Mouse (Mus musculus) kidney, embryonic 16.5 days (tissue): Measurements from ENCODE around the gene Plcb2. TPM values are rescaled to one million over a fixed set of nuclear protein-coding genes. Genes with fewer than 3 reads are reported as not detected.

Source experiments
- ATAC-seq: fragments of 200-750 bp; cut with Nextera tagmentation; 2 replicates; pipeline ENCODE4 v1.8.0; 2017; ENCODE audit warnings: moderate TSS enrichment; ENCODE audit not compliant: low FRiP score, low TSS enrichment
- H3K27ac ChIP-seq: fragments of 300-500 bp; sonication (generic); 2 replicates; pipeline ENCODE4 v1.5.1; 2014; ENCODE audit warnings: low read length
- H3K27me3 ChIP-seq: fragments of 300-500 bp; sonication (generic); 2 replicates; pipeline ENCODE4 v1.6.1; 2014; ENCODE audit warnings: low read length, control low read depth, mixed read lengths; ENCODE audit not compliant: insufficient read depth
- H3K36me3 ChIP-seq: fragments of 300-500 bp; sonication (generic); 2 replicates; pipeline ENCODE4 v1.6.1; 2014; ENCODE audit warnings: low read length, control low read depth, mixed read lengths; ENCODE audit not compliant: insufficient read depth
- H3K4me1 ChIP-seq: fragments of 300-500 bp; sonication (generic); 2 replicates; pipeline ENCODE4 v1.6.1; 2014; ENCODE audit warnings: low read length, control low read depth, mixed read lengths; ENCODE audit not compliant: insufficient read depth
- H3K4me2 ChIP-seq: fragments of 300-500 bp; sonication (generic); replicated peaks from 2 replicates; pipeline ENCODE4 v1.6.1; 2014; ENCODE audit warnings: low read depth, low read length
- H3K4me3 ChIP-seq: fragments of 300-500 bp; sonication (generic); 2 replicates; pipeline ENCODE4 v1.5.1; 2014; ENCODE audit warnings: mild to moderate bottlenecking, low read length
- H3K9ac ChIP-seq: fragments of 300-500 bp; sonication (generic); replicated peaks from 2 replicates; pipeline ENCODE4 v1.6.1; 2014; ENCODE audit warnings: low read length
- H3K9me3 ChIP-seq: fragments of 300-500 bp; sonication (generic); 2 replicates; pipeline ENCODE4 v1.6.1; 2016; ENCODE audit warnings: low read length, control low read depth
- WGBS: fragments of 180-500 bp; shearing (Covaris S2); extraction: QIAGEN DNeasy Blood & Tissue Kit; methylation state at CpG from one replicate; pipeline ENCODE4 v1.1.7; 2014; 5-methylcytosine and 5-hydroxymethylcytosine counted together
- polyA plus RNA-seq: library from polyadenylated mRNA; unstranded; fragments of >200 nt; fragmentation: Nextera tagmentation; extraction: Ambion mirVana; gene quantifications from 2 replicates; pipeline ENCODE4 v1.2.1, GENCODE M21; 2015

Plcb2 gene
- polyA plus RNA-seq, 1 experiment from 2014 or later: 1.4 TPM

GRCm38 (mm10) chr2:118676839-118677741 is 51.1 kb downstream of the Plcb2 start:
- peak; percentile 68 for ATAC-seq

GRCm38 (mm10) chr2:118674500-118674899 is 53.7 kb downstream of the Plcb2 start:
- Histone ChIP-seq H3K4me2 (no peak overlapping the region), H3K9ac (no peak overlapping the region), H3K4me3 (no peak overlapping the region), H3K9me3 (no peaks in the 10 kb centered on the region), H3K36me3 (no peaks in the 10 kb centered on the region), H3K4me1 (peaks cover 6% of the 10 kb centered on the region), H3K27ac (no peak overlapping the region), H3K27me3 (peaks cover 70% of the 10 kb centered on the region)
- WGBS: 9% methylated on average over 7 of the region's 7 CpGs
- ATAC-seq: no peak

More at GRCm38 (mm10) chr2:118676839-118677741, 51.1 kb downstream of the Plcb2 start:
- Histone ChIP-seq H3K27me3 (peaks cover 76% of the 10 kb centered on the region), H3K4me2 (peak overlapping the region; percentile 94), H3K9ac (peak overlapping the region; percentile 66), H3K4me3 (peak overlapping the region; percentile 61), H3K27ac (no peak overlapping the region), H3K9me3 (no peaks in the 10 kb centered on the region), H3K4me1 (peaks cover 6% of the 10 kb centered on the region), H3K36me3 (no peaks in the 10 kb centered on the region)
- WGBS: under 1% methylated on average over 84 of the region's 89 CpGs

GRCm38 (mm10) chr2:118673686-118674465 is 54.4 kb downstream of the Plcb2 start:
- WGBS: 21% methylated on average over 15 of the region's 15 CpGs
- Histone ChIP-seq H3K4me1 (peaks cover 9% of the 10 kb centered on the region), H3K27me3 (peaks cover 68% of the 10 kb centered on the region), H3K4me3 (no peak overlapping the region), H3K36me3 (no peaks in the 10 kb centered on the region), H3K27ac (no peak overlapping the region), H3K9ac (no peak overlapping the region), H3K4me2 (no peak overlapping the region), H3K9me3 (no peaks in the 10 kb centered on the region)
- no peak for ATAC-seq

GRCm38 (mm10) chr2:118671728-118672127 is 56.5 kb downstream of the Plcb2 start:
- no peak overlapping the region for H3K4me3 ChIP-seq
- no peaks in the 10 kb centered on the region for H3K9me3 ChIP-seq
- WGBS: 32% methylated on average over 1 of the region's 1 CpGs
- H3K4me2 ChIP-seq: no peak overlapping the region
- H3K27me3 ChIP-seq: peaks cover 46% of the 10 kb centered on the region
- no peaks in the 10 kb centered on the region for H3K36me3 ChIP-seq
- H3K9ac ChIP-seq: no peak overlapping the region
- no peak overlapping the region for H3K27ac ChIP-seq
- ATAC-seq: no peak
- H3K4me1 ChIP-seq: peaks cover 7% of the 10 kb centered on the region

GRCm38 (mm10) chr2:118669785-118670184 is 58.5 kb downstream of the Plcb2 start:
- peak; percentile 23; the same call in 1 of the 2 replicates for ATAC-seq
- no peaks in the 10 kb centered on the region for H3K36me3 ChIP-seq
- WGBS: 28% methylated on average over 2 of the region's 2 CpGs
- no peaks in the 10 kb centered on the region for H3K9me3 ChIP-seq
- H3K27ac ChIP-seq: peak overlapping the region; percentile 61; the same call in 1 of the 2 replicates
- no peak overlapping the region for H3K9ac ChIP-seq
- no peak overlapping the region for H3K4me3 ChIP-seq
- H3K4me2 ChIP-seq: no peak overlapping the region
- H3K27me3 ChIP-seq: peaks cover 28% of the 10 kb centered on the region
- peaks cover 7% of the 10 kb centered on the region for H3K4me1 ChIP-seq

- Histone ChIP-seq H3K4me2 (no peak overlapping the region), H3K36me3 (no peaks in the 10 kb centered on the region), H3K9me3 (no peaks in the 10 kb centered on the region), H3K27ac (peak overlapping the region; percentile 61; the same call in 1 of the 2 replicates), H3K9ac (no peak overlapping the region), H3K27me3 (peaks cover 23% of the 10 kb centered on the region), H3K4me1 (peaks cover 7% of the 10 kb centered on the region), H3K4me3 (no peak overlapping the region)
- 59% methylated on average over 6 of the region's 6 CpGs for WGBS
- peak; percentile 66 for ATAC-seq
Observed at GRCm38 (mm10) chr2:118669245-118669644, 59.0 kb downstream of the Plcb2 start.

- ATAC-seq: no peak
- 86% methylated on average over 5 of the region's 5 CpGs for WGBS
- Histone ChIP-seq H3K27me3 (peaks cover 20% of the 10 kb centered on the region), H3K27ac (no peak overlapping the region), H3K4me2 (no peak overlapping the region), H3K4me1 (peaks cover 7% of the 10 kb centered on the region), H3K4me3 (no peak overlapping the region), H3K9me3 (no peaks in the 10 kb centered on the region), H3K36me3 (no peaks in the 10 kb centered on the region), H3K9ac (no peak overlapping the region)
Observed at GRCm38 (mm10) chr2:118667181-118667580, 61.1 kb downstream of the Plcb2 start.

GRCm38 (mm10) chr2:118665616-118666015 is 62.6 kb downstream of the Plcb2 start:
- H3K4me2 ChIP-seq: no peak overlapping the region
- H3K36me3 ChIP-seq: no peaks in the 10 kb centered on the region
- ATAC-seq: no peak

GRCm38 (mm10) chr2:118664975-118665516 is 63.2 kb downstream of the Plcb2 start:
- peaks cover 18% of the 10 kb centered on the region for H3K27me3 ChIP-seq
- no peak for ATAC-seq
- no peaks in the 10 kb centered on the region for H3K9me3 ChIP-seq
- H3K27ac ChIP-seq: no peak overlapping the region
- peaks cover 7% of the 10 kb centered on the region for H3K4me1 ChIP-seq
- no peak overlapping the region for H3K9ac ChIP-seq
- WGBS: 68% methylated on average over 3 of the region's 3 CpGs
- H3K4me3 ChIP-seq: no peak overlapping the region
- no peak overlapping the region for H3K4me2 ChIP-seq
- H3K36me3 ChIP-seq: no peaks in the 10 kb centered on the region

More at GRCm38 (mm10) chr2:118665616-118666015, 62.6 kb downstream of the Plcb2 start:
- no peak overlapping the region for H3K4me3 ChIP-seq
- peaks cover 7% of the 10 kb centered on the region for H3K4me1 ChIP-seq
- H3K9me3 ChIP-seq: no peaks in the 10 kb centered on the region
- peaks cover 18% of the 10 kb centered on the region for H3K27me3 ChIP-seq
- H3K27ac ChIP-seq: no peak overlapping the region
- WGBS: 85% methylated on average over 4 of the region's 4 CpGs
- H3K9ac ChIP-seq: no peak overlapping the region
